Mouse (Mus musculus): Measurements from ENCODE around the gene Zfp646. TPM values are rescaled to one million over a fixed set of nuclear protein-coding genes. Genes with fewer than 3 reads are reported as not detected.

The Zfp646 gene
- total and polyA plus RNA-seq, 3 experiments = 8.0 to 18.9 (median 17.7) TPM

GRCm38 (mm10) chr7:127886551-127886950 is 10.5 kb downstream of the Zfp646 start:
- no peak for DNase-seq
- intact Hi-C loops (cut with DNase I) = no loop called here
- Histone ChIP-seq H3K9ac (ENCODE audit: low read depth, low read length) (no peak overlapping the region), H3K27ac (peak overlapping the region; percentile 9; the same call in 1 of the 2 replicates), H3K4me3 (no peak overlapping the region), H3K36me3 (ENCODE audit: control insufficient read depth, insufficient read depth, low read length) (no peaks in the 10 kb centered on the region), H3K27me3 (ENCODE audit: control insufficient read depth, insufficient read depth, low read length) (no peaks in the 10 kb centered on the region), H3K4me1 (ENCODE audit: control insufficient read depth, insufficient read depth, low read length) (peaks cover 3% of the 10 kb centered on the region), H3K79me2 (replicated peaks; ENCODE audit: control insufficient read depth, insufficient read depth, low read length) (peaks cover 3% of the 10 kb centered on the region)
- WGBS = 87% methylated on average over 6 of the region's 6 CpGs
- TF ChIP-seq EP300 (IDR thresholded peaks at IDR 0.05; ENCODE audit: insufficient read depth, low read depth, low read length) (no peak), POLR2A (IDR thresholded peaks at IDR 0.05; ENCODE audit: insufficient read depth, low read depth, low read length) (no peak)

- Histone ChIP-seq H3K36me3 (ENCODE audit: control insufficient read depth, insufficient read depth, low read length) (no peaks in the 10 kb centered on the region), H3K4me3 (no peak overlapping the region), H3K27ac (no peak overlapping the region), H3K27me3 (ENCODE audit: control insufficient read depth, insufficient read depth, low read length) (no peaks in the 10 kb centered on the region), H3K4me1 (ENCODE audit: control insufficient read depth, insufficient read depth, low read length) (peaks cover 3% of the 10 kb centered on the region), H3K79me2 (replicated peaks; ENCODE audit: control insufficient read depth, insufficient read depth, low read length) (peaks cover 3% of the 10 kb centered on the region), H3K9ac (ENCODE audit: low read depth, low read length) (no peak overlapping the region)
- WGBS = 76% methylated on average over 8 of the region's 8 CpGs
- TF ChIP-seq EP300 (IDR thresholded peaks at IDR 0.05; ENCODE audit: insufficient read depth, low read depth, low read length) = no peak
- no peak for TF ChIP-seq POLR2A (IDR thresholded peaks at IDR 0.05; ENCODE audit: insufficient read depth, low read depth, low read length)
- TF ChIP-seq CTCF (IDR thresholded peaks at IDR 0.05) = no peak
- intact Hi-C loops (cut with DNase I) = no loop called here
- DNase-seq = no peak
These were observed 11.2 kb downstream of the Zfp646 start for GRCm38 (mm10) chr7:127887191-127887590.

GRCm38 (mm10) chr7:127887781-127888180 is 11.8 kb downstream of the Zfp646 start:
- intact Hi-C loops (cut with DNase I) = no loop called here
- no peak for DNase-seq
- no peak overlapping the region for H3K4me3 ChIP-seq
- no peak overlapping the region for H3K9ac ChIP-seq (ENCODE audit: low read depth, low read length)
- H3K27ac ChIP-seq = no peak overlapping the region
- H3K36me3 ChIP-seq (ENCODE audit: control insufficient read depth, insufficient read depth, low read length) = no peaks in the 10 kb centered on the region
- H3K79me2 ChIP-seq (replicated peaks; ENCODE audit: control insufficient read depth, insufficient read depth, low read length) = peaks cover 2% of the 10 kb centered on the region
- H3K27me3 ChIP-seq (ENCODE audit: control insufficient read depth, insufficient read depth, low read length) = no peaks in the 10 kb centered on the region
- peaks cover 3% of the 10 kb centered on the region for H3K4me1 ChIP-seq (ENCODE audit: control insufficient read depth, insufficient read depth, low read length)
- TF ChIP-seq EP300 (IDR thresholded peaks at IDR 0.05; ENCODE audit: insufficient read depth, low read depth, low read length) (no peak), CTCF (IDR thresholded peaks at IDR 0.05) (no peak), POLR2A (IDR thresholded peaks at IDR 0.05; ENCODE audit: insufficient read depth, low read depth, low read length) (no peak)
- 80% methylated on average over 3 of the region's 3 CpGs for WGBS

- intact Hi-C loops (cut with DNase I) = no loop called here
- Histone ChIP-seq H3K36me3 (ENCODE audit: control insufficient read depth, insufficient read depth, low read length) (no peaks in the 10 kb centered on the region), H3K4me1 (ENCODE audit: control insufficient read depth, insufficient read depth, low read length) (peaks cover 3% of the 10 kb centered on the region)
These were observed 12.8 kb downstream of the Zfp646 start for GRCm38 (mm10) chr7:127888821-127889220.

GRCm38 (mm10) chr7:127890798-127891197 is 14.8 kb downstream of the Zfp646 start, which contains the start of gene Prss53:
Prss53 (minus strand) TSS chr7:127890970.
- no peaks in the 10 kb centered on the region for H3K79me2 ChIP-seq (replicated peaks; ENCODE audit: control insufficient read depth, insufficient read depth, low read length)
- no peak within 1 kb of the TSS for H3K4me3 ChIP-seq
- DNase-seq = no peak
- H3K4me1 ChIP-seq (ENCODE audit: control insufficient read depth, insufficient read depth, low read length) = no peaks in the 10 kb centered on the region; the same call in none of the 2 replicates
- H3K36me3 ChIP-seq (ENCODE audit: control insufficient read depth, insufficient read depth, low read length) = no peaks in the 10 kb centered on the region
- H3K9ac ChIP-seq (ENCODE audit: low read depth, low read length) = no peak within 1 kb of the TSS
- intact Hi-C loops (cut with DNase I) = no loop called here
- 59% methylated on average over 4 of the region's 4 CpGs for WGBS
- TF ChIP-seq EP300 (IDR thresholded peaks at IDR 0.05; ENCODE audit: insufficient read depth, low read depth, low read length) = no peak
- no peak for TF ChIP-seq POLR2A (IDR thresholded peaks at IDR 0.05; ENCODE audit: insufficient read depth, low read depth, low read length)
- no peak for TF ChIP-seq CTCF (IDR thresholded peaks at IDR 0.05)
- no peak within 1 kb of the TSS for H3K27ac ChIP-seq
- H3K27me3 ChIP-seq (ENCODE audit: control insufficient read depth, insufficient read depth, low read length) = no peaks in the 10 kb centered on the region

More at GRCm38 (mm10) chr7:127888821-127889220, 12.8 kb downstream of the Zfp646 start:
- WGBS = 51% methylated on average over 3 of the region's 3 CpGs
- H3K9ac ChIP-seq (ENCODE audit: low read depth, low read length) = no peak overlapping the region
- no peak for DNase-seq
- H3K27me3 ChIP-seq (ENCODE audit: control insufficient read depth, insufficient read depth, low read length) = no peaks in the 10 kb centered on the region
- no peak overlapping the region for H3K4me3 ChIP-seq
- H3K27ac ChIP-seq = no peak overlapping the region
- no peaks in the 10 kb centered on the region for H3K79me2 ChIP-seq (replicated peaks; ENCODE audit: control insufficient read depth, insufficient read depth, low read length)
- no peak for TF ChIP-seq EP300 (IDR thresholded peaks at IDR 0.05; ENCODE audit: insufficient read depth, low read depth, low read length)
- no peak for TF ChIP-seq POLR2A (IDR thresholded peaks at IDR 0.05; ENCODE audit: insufficient read depth, low read depth, low read length)

GRCm38 (mm10) chr7:127894480-127894879 is 18.5 kb downstream of the Zfp646 start:
- intact Hi-C loops (cut with DNase I) = no loop called here
- 72% methylated on average over 5 of the region's 5 CpGs for WGBS
- H3K36me3 ChIP-seq (ENCODE audit: control insufficient read depth, insufficient read depth, low read length) = no peaks in the 10 kb centered on the region
- no peak overlapping the region; the same call in 1 of the 2 replicates for H3K27ac ChIP-seq
- H3K79me2 ChIP-seq (replicated peaks; ENCODE audit: control insufficient read depth, insufficient read depth, low read length) = no peaks in the 10 kb centered on the region
- peaks cover 2% of the 10 kb centered on the region for H3K4me1 ChIP-seq (ENCODE audit: control insufficient read depth, insufficient read depth, low read length)
- H3K4me3 ChIP-seq = peak overlapping the region; percentile 72; the same call in 1 of the 2 replicates
- no peaks in the 10 kb centered on the region for H3K27me3 ChIP-seq (ENCODE audit: control insufficient read depth, insufficient read depth, low read length)
- no peak overlapping the region for H3K9ac ChIP-seq (ENCODE audit: low read depth, low read length)
- TF ChIP-seq POLR2A (IDR thresholded peaks at IDR 0.05; ENCODE audit: insufficient read depth, low read depth, low read length) (no peak), CTCF (IDR thresholded peaks at IDR 0.05) (no peak), EP300 (IDR thresholded peaks at IDR 0.05; ENCODE audit: insufficient read depth, low read depth, low read length) (no peak)
- DNase-seq = no peak

Data from heart, adult 2 months (tissue).